Mouse (Mus musculus): Measurements from ENCODE around the gene Abhd17b. TPM values are rescaled to one million over a fixed set of nuclear protein-coding genes. Genes with fewer than 3 reads are reported as not detected.

Gene Abhd17b
- polyA plus RNA-seq, 1 experiment from 2014 or later = 26.0 TPM

GRCm38 (mm10) chr19:21723911-21724655 lies 71.1 kb downstream of the Abhd17b start:
- no peaks in the 10 kb centered on the region for H3K9me3 ChIP-seq (ENCODE audit: control insufficient read depth)
- WGBS = 84% methylated on average over 8 of the region's 8 CpGs
- no peaks in the 10 kb centered on the region for H3K27me3 ChIP-seq (replicated peaks; ENCODE audit: control insufficient read depth, insufficient read depth, low read length)
- no peak overlapping the region for H3K4me2 ChIP-seq (replicated peaks; ENCODE audit: low read depth)
- no peak overlapping the region for H3K9ac ChIP-seq (ENCODE audit: low read depth, low read length)
- no peak overlapping the region for H3K27ac ChIP-seq (ENCODE audit: low read depth, low read length)
- H3K4me3 ChIP-seq (ENCODE audit: low read depth, low read length) = no peak overlapping the region
- no peaks in the 10 kb centered on the region for H3K36me3 ChIP-seq (ENCODE audit: control insufficient read depth, insufficient read depth)
- ATAC-seq = no peak
- no peaks in the 10 kb centered on the region for H3K4me1 ChIP-seq (replicated peaks; ENCODE audit: control insufficient read depth, insufficient read depth, low read length)
- TF ChIP-seq CTCF (IDR thresholded peaks at IDR 0.05; ENCODE audit: low read depth) = no peak

GRCm38 (mm10) chr19:21725168-21725567 lies 72.2 kb downstream of the Abhd17b start:
- H3K27ac ChIP-seq (ENCODE audit: low read depth, low read length) = no peak overlapping the region
- H3K4me1 ChIP-seq (replicated peaks; ENCODE audit: control insufficient read depth, insufficient read depth, low read length) = no peaks in the 10 kb centered on the region
- H3K4me3 ChIP-seq (ENCODE audit: low read depth, low read length) = no peak overlapping the region
- H3K4me2 ChIP-seq (replicated peaks; ENCODE audit: low read depth) = no peak overlapping the region
- no peak for ATAC-seq
- H3K36me3 ChIP-seq (ENCODE audit: control insufficient read depth, insufficient read depth) = no peaks in the 10 kb centered on the region
- H3K9ac ChIP-seq (ENCODE audit: low read depth, low read length) = no peak overlapping the region
- WGBS = 83% methylated on average over 1 of the region's 1 CpGs
- no peaks in the 10 kb centered on the region for H3K27me3 ChIP-seq (replicated peaks; ENCODE audit: control insufficient read depth, insufficient read depth, low read length)
- no peaks in the 10 kb centered on the region for H3K9me3 ChIP-seq (ENCODE audit: control insufficient read depth)
- TF ChIP-seq CTCF (IDR thresholded peaks at IDR 0.05; ENCODE audit: low read depth) = no peak

- H3K27me3 ChIP-seq (replicated peaks; ENCODE audit: control insufficient read depth, insufficient read depth, low read length) = no peaks in the 10 kb centered on the region
- H3K36me3 ChIP-seq (ENCODE audit: control insufficient read depth, insufficient read depth) = no peaks in the 10 kb centered on the region
- no peak for ATAC-seq
- no peak for TF ChIP-seq CTCF (IDR thresholded peaks at IDR 0.05; ENCODE audit: low read depth)
- no peak overlapping the region for H3K9ac ChIP-seq (ENCODE audit: low read depth, low read length)
- H3K4me3 ChIP-seq (ENCODE audit: low read depth, low read length) = no peak overlapping the region
- no peaks in the 10 kb centered on the region for H3K4me1 ChIP-seq (replicated peaks; ENCODE audit: control insufficient read depth, insufficient read depth, low read length)
- H3K4me2 ChIP-seq (replicated peaks; ENCODE audit: low read depth) = no peak overlapping the region
- 31% methylated on average over 2 of the region's 2 CpGs for WGBS
- H3K27ac ChIP-seq (ENCODE audit: low read depth, low read length) = no peak overlapping the region
- H3K9me3 ChIP-seq (ENCODE audit: control insufficient read depth) = no peaks in the 10 kb centered on the region
Observed at GRCm38 (mm10) chr19:21727081-21727480, 74.1 kb downstream of the Abhd17b start.

GRCm38 (mm10) chr19:21728342-21728741 lies 75.4 kb downstream of the Abhd17b start:
- 94% methylated on average over 6 of the region's 6 CpGs for WGBS

GRCm38 (mm10) chr19:21731887-21732286 lies 78.9 kb downstream of the Abhd17b start:
- no peak for TF ChIP-seq CTCF (IDR thresholded peaks at IDR 0.05; ENCODE audit: low read depth)
- Histone ChIP-seq H3K4me1 (replicated peaks; ENCODE audit: control insufficient read depth, insufficient read depth, low read length) (no peaks in the 10 kb centered on the region), H3K4me2 (replicated peaks; ENCODE audit: low read depth) (no peak overlapping the region), H3K9ac (ENCODE audit: low read depth, low read length) (no peak overlapping the region), H3K36me3 (ENCODE audit: control insufficient read depth, insufficient read depth) (no peaks in the 10 kb centered on the region), H3K9me3 (ENCODE audit: control insufficient read depth) (no peaks in the 10 kb centered on the region), H3K27ac (ENCODE audit: low read depth, low read length) (no peak overlapping the region), H3K27me3 (replicated peaks; ENCODE audit: control insufficient read depth, insufficient read depth, low read length) (no peaks in the 10 kb centered on the region), H3K4me3 (ENCODE audit: low read depth, low read length) (no peak overlapping the region)
- no peak for ATAC-seq
- WGBS = 78% methylated on average over 5 of the region's 5 CpGs

More at GRCm38 (mm10) chr19:21728342-21728741, 75.4 kb downstream of the Abhd17b start:
- TF ChIP-seq CTCF (IDR thresholded peaks at IDR 0.05; ENCODE audit: low read depth) = no peak
- Histone ChIP-seq H3K9me3 (ENCODE audit: control insufficient read depth) (no peaks in the 10 kb centered on the region), H3K27me3 (replicated peaks; ENCODE audit: control insufficient read depth, insufficient read depth, low read length) (no peaks in the 10 kb centered on the region), H3K27ac (ENCODE audit: low read depth, low read length) (no peak overlapping the region), H3K4me1 (replicated peaks; ENCODE audit: control insufficient read depth, insufficient read depth, low read length) (no peaks in the 10 kb centered on the region), H3K4me2 (replicated peaks; ENCODE audit: low read depth) (no peak overlapping the region), H3K9ac (ENCODE audit: low read depth, low read length) (no peak overlapping the region), H3K4me3 (ENCODE audit: low read depth, low read length) (no peak overlapping the region), H3K36me3 (ENCODE audit: control insufficient read depth, insufficient read depth) (no peaks in the 10 kb centered on the region)
- ATAC-seq = no peak

GRCm38 (mm10) chr19:21733176-21733575 lies 80.2 kb downstream of the Abhd17b start:
- no peak for TF ChIP-seq CTCF (IDR thresholded peaks at IDR 0.05; ENCODE audit: low read depth)
- Histone ChIP-seq H3K9me3 (ENCODE audit: control insufficient read depth) (no peaks in the 10 kb centered on the region), H3K4me2 (replicated peaks; ENCODE audit: low read depth) (no peak overlapping the region), H3K9ac (ENCODE audit: low read depth, low read length) (no peak overlapping the region), H3K36me3 (ENCODE audit: control insufficient read depth, insufficient read depth) (no peaks in the 10 kb centered on the region), H3K4me3 (ENCODE audit: low read depth, low read length) (no peak overlapping the region), H3K4me1 (replicated peaks; ENCODE audit: control insufficient read depth, insufficient read depth, low read length) (no peaks in the 10 kb centered on the region; the same call in 1 of the 2 replicates), H3K27ac (ENCODE audit: low read depth, low read length) (no peak overlapping the region), H3K27me3 (replicated peaks; ENCODE audit: control insufficient read depth, insufficient read depth, low read length) (no peaks in the 10 kb centered on the region)
- WGBS = 98% methylated on average over 2 of the region's 2 CpGs
- no peak for ATAC-seq

Measured in intestine, postnatal 0 days (tissue).